Mouse (Mus musculus) hindbrain, postnatal 0 days (tissue): ENCODE results near the gene Strip1. TPM values are rescaled to one million over a fixed set of nuclear protein-coding genes. Genes with fewer than 3 reads are reported as not detected.
"Not testable (repeated sequence)": the region's sequence is repeated elsewhere in the genome, so short reads cannot be mapped to it uniquely, and the experiment has no call there.

ENCODE experiments used
- ATAC-seq: fragments of 200-750 bp; cut with Nextera tagmentation; 2 replicates; pipeline ENCODE4 v1.8.0; 2017; ENCODE audit warnings: mild to moderate bottlenecking, moderate TSS enrichment, moderate library complexity
- DNase-seq: peaks from one replicate; pipeline ENCODE4 v3.0.0-alpha.2; 2015; ENCODE audit warnings: low spot score
- H3K27ac ChIP-seq: fragments of 300-500 bp; sonication (generic); 2 replicates; pipeline ENCODE4 v1.5.1; 2014; ENCODE audit warnings: mild to moderate bottlenecking
- H3K27me3 ChIP-seq: fragments of 300-500 bp; sonication (generic); 2 replicates; pipeline ENCODE4 v1.6.1; 2014; ENCODE audit warnings: low read length, mixed read lengths; ENCODE audit not compliant: insufficient read depth
- H3K36me3 ChIP-seq: fragments of 300-500 bp; sonication (generic); 2 replicates; pipeline ENCODE4 v1.6.1; 2014; ENCODE audit warnings: low read length, mixed read lengths; ENCODE audit not compliant: insufficient read depth
- H3K4me1 ChIP-seq: fragments of 300-500 bp; sonication (generic); 2 replicates; pipeline ENCODE4 v1.6.1; 2014; ENCODE audit warnings: antibody characterized with exemption, low read length, mixed read lengths; ENCODE audit not compliant: insufficient read depth
- H3K4me2 ChIP-seq: fragments of 300-500 bp; sonication (generic); 2 replicates; pipeline ENCODE4 v1.6.1; 2014; ENCODE audit warnings: low read depth, mild to moderate bottlenecking, low read length, moderate library complexity, mixed read lengths
- H3K4me3 ChIP-seq: fragments of 300-500 bp; sonication (generic); 2 replicates; pipeline ENCODE4 v1.5.1; 2014; ENCODE audit warnings: low read length
- H3K9ac ChIP-seq: fragments of 300-500 bp; sonication (generic); replicated peaks from 2 replicates; pipeline ENCODE4 v1.6.1; 2014; ENCODE audit warnings: mild to moderate bottlenecking, low read length, moderate library complexity, mixed read lengths
- H3K9me3 ChIP-seq: fragments of 300-500 bp; sonication (generic); 2 replicates; pipeline ENCODE4 v1.6.1; 2016; ENCODE audit warnings: low read length, mixed read lengths
- CTCF ChIP-seq: IDR thresholded peaks from 2 replicates; pipeline ENCODE4 v1.5.1; 2016; ENCODE audit warnings: antibody characterized with exemption, control low read depth, low read depth
- WGBS: fragments of 180-500 bp; shearing (Covaris S2); extraction: QIAGEN DNeasy Blood & Tissue Kit; methylation state at CpG from one replicate; pipeline ENCODE4 v1.1.7; 2014; 5-methylcytosine and 5-hydroxymethylcytosine counted together
- polyA plus RNA-seq: library from polyadenylated mRNA; unstranded; fragments of >200 nt; fragmentation: Nextera tagmentation; extraction: Ambion mirVana; gene quantifications from 2 replicates; pipeline ENCODE4 v1.2.1, GENCODE M21; 2015
- total RNA-seq: library from RNA; depleted of rRNA; stranded (reverse); fragments of >200 nt; gene quantifications from 2 replicates; pipeline ENCODE4 v1.2.3, GENCODE M21; 2014

Strip1 gene
- total and polyA plus RNA-seq, 2 experiments from 2014 or later, result 98.7 to 135 TPM

GRCm38 (mm10) chr3:107659000-107659399 lies 27.5 kb upstream of the Strip1 start:
- H3K4me1 ChIP-seq, result no peaks in the 10 kb centered on the region
- no peak overlapping the region for H3K27ac ChIP-seq
- peak; percentile 42 for TF ChIP-seq CTCF
- no peaks in the 10 kb centered on the region for H3K9me3 ChIP-seq
- no peak overlapping the region for H3K4me3 ChIP-seq
- H3K27me3 ChIP-seq, result no peaks in the 10 kb centered on the region
- no peak overlapping the region for H3K4me2 ChIP-seq
- DNase-seq, result peak; percentile 17
- no peak overlapping the region for H3K9ac ChIP-seq
- ATAC-seq, result no peak
- 92% methylated on average over 1 of the region's 1 CpGs for WGBS
- peaks cover 18% of the 10 kb centered on the region for H3K36me3 ChIP-seq

GRCm38 (mm10) chr3:107656888-107657287 lies 25.4 kb upstream of the Strip1 start:
- no peak overlapping the region for H3K4me3 ChIP-seq
- ATAC-seq (no peak), DNase-seq (no peak)
- peaks cover 7% of the 10 kb centered on the region for H3K36me3 ChIP-seq
- H3K4me2 ChIP-seq, result no peak overlapping the region
- H3K27ac ChIP-seq, result no peak overlapping the region
- WGBS, result 72% methylated on average over 4 of the region's 4 CpGs
- H3K27me3 ChIP-seq, result no peaks in the 10 kb centered on the region
- TF ChIP-seq CTCF, result no peak
- no peaks in the 10 kb centered on the region for H3K4me1 ChIP-seq
- H3K9me3 ChIP-seq, result no peaks in the 10 kb centered on the region
- H3K9ac ChIP-seq, result no peak overlapping the region

GRCm38 (mm10) chr3:107656151-107656550 lies 24.7 kb upstream of the Strip1 start:
- Histone ChIP-seq H3K9ac (no peak overlapping the region), H3K27ac (no peak overlapping the region), H3K9me3 (no peaks in the 10 kb centered on the region), H3K4me2 (no peak overlapping the region), H3K4me1 (no peaks in the 10 kb centered on the region), H3K4me3 (no peak overlapping the region), H3K36me3 (0 out of 2 replicates have a peak, but pooled peaks cover 2% of the 10 kb centered on the region), H3K27me3 (no peaks in the 10 kb centered on the region)
- 94% methylated on average over 2 of the region's 2 CpGs for WGBS
- TF ChIP-seq CTCF, result no peak
- ATAC-seq, result no peak
- no peak for DNase-seq

- no peak for DNase-seq
- Histone ChIP-seq H3K9me3 (no peaks in the 10 kb centered on the region), H3K4me3 (no peak overlapping the region), H3K36me3 (no peaks in the 10 kb centered on the region), H3K4me2 (no peak overlapping the region), H3K27ac (no peak overlapping the region), H3K27me3 (no peaks in the 10 kb centered on the region), H3K4me1 (no peaks in the 10 kb centered on the region), H3K9ac (no peak overlapping the region)
- 81% methylated on average over 3 of the region's 3 CpGs for WGBS
- no peak for TF ChIP-seq CTCF
- no peak for ATAC-seq
These were observed 24.0 kb upstream of the Strip1 start for GRCm38 (mm10) chr3:107655491-107655890.

GRCm38 (mm10) chr3:107654861-107655260 lies 23.4 kb upstream of the Strip1 start:
- Histone ChIP-seq H3K9ac (no peak overlapping the region), H3K4me1 (no peaks in the 10 kb centered on the region), H3K4me3 (no peak overlapping the region), H3K27ac (no peak overlapping the region), H3K9me3 (no peaks in the 10 kb centered on the region), H3K36me3 (no peaks in the 10 kb centered on the region), H3K4me2 (no peak overlapping the region), H3K27me3 (no peaks in the 10 kb centered on the region)
- no peak for DNase-seq
- TF ChIP-seq CTCF, result no peak
- ATAC-seq, result no peak
- 83% methylated on average over 3 of the region's 3 CpGs for WGBS

GRCm38 (mm10) chr3:107652968-107653367 lies 21.5 kb upstream of the Strip1 start:
- 98% methylated on average over 3 of the region's 3 CpGs for WGBS
- H3K27ac ChIP-seq, result no peak overlapping the region
- TF ChIP-seq CTCF, result no peak
- no peak overlapping the region for H3K4me3 ChIP-seq
- H3K36me3 ChIP-seq, result no peaks in the 10 kb centered on the region
- no peak overlapping the region for H3K9ac ChIP-seq
- no peak overlapping the region for H3K4me2 ChIP-seq
- H3K27me3 ChIP-seq, result no peaks in the 10 kb centered on the region
- no peak for ATAC-seq
- DNase-seq, result no peak
- H3K9me3 ChIP-seq, result no peaks in the 10 kb centered on the region
- no peaks in the 10 kb centered on the region for H3K4me1 ChIP-seq

- H3K27ac ChIP-seq, H3K27me3 ChIP-seq, H3K9ac ChIP-seq, ATAC-seq, H3K4me2 ChIP-seq, DNase-seq, H3K4me3 ChIP-seq, H3K4me1 ChIP-seq, H3K36me3 ChIP-seq, H3K9me3 ChIP-seq: not testable (repeated sequence)
- 76% methylated on average over 5 of the region's 5 CpGs for WGBS
These were observed 18.8 kb upstream of the Strip1 start for GRCm38 (mm10) chr3:107650276-107650675.
